Mouse (Mus musculus): ENCODE results near the gene Wdr82.
"Not testable (repeated sequence)": the region's sequence is repeated elsewhere in the genome, so short reads cannot be mapped to it uniquely, and the experiment has no call there.

Wdr82 gene

DNA sequence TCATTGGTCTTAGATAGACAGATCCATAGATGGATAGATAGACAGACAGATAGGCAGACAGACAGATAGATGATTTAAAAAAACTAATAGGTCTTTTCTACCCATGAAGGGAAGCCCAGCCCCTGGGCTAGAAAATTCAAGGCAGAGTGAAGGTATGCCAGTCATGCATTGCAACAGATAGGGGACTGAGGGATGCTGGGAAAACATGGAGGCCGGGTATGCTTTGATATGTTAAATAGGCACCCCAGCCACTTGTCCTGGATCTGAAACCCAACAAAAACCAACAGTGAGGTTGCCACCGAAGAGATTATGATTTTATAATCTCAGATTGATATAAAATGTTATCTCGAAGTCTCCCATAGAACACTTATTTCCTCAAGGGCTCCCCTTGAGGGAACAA lies 3.5 kb upstream of the Wdr82 start:
- no peak for DNase-seq

DNA sequence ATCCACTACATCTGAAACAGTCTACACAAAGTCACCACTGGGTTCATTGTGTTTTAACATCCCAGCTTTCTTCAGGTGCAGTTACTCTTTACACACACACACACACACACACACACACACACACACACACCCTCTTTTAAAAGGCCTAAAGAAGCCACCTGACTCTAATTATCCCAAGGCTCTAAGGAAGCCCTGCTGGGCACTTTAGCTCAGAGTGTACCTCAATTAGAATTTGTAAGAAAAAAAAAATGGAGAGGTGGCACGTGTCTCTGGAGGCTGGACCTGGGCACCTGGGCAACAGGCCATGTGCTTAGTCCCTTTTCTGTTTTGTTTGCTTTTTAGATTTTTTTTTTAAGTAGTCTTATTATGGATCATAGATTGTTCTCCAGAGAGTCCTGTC lies 3.0 kb upstream of the Wdr82 start:
- no peak for DNase-seq

DNA sequence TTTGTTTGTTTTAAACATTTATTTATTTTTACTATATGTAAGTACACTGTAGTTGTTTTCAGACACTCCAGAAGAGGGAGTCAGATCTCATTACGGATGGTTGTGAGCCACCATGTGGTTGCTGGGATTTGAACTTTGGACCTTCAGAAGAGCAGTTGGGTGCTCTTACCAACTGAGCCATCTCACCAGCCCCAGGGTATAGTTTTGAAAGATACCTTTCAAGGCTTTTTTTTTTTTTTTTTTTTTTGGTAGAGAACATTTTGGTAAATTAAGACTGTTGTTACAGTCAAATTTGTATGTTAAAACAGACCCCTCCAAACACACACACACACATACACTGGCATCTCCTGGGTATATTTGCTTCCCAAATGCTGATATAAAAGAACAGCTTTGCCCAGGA lies 1.7 kb upstream of the Wdr82 start:
- not testable (repeated sequence) for DNase-seq

DNA sequence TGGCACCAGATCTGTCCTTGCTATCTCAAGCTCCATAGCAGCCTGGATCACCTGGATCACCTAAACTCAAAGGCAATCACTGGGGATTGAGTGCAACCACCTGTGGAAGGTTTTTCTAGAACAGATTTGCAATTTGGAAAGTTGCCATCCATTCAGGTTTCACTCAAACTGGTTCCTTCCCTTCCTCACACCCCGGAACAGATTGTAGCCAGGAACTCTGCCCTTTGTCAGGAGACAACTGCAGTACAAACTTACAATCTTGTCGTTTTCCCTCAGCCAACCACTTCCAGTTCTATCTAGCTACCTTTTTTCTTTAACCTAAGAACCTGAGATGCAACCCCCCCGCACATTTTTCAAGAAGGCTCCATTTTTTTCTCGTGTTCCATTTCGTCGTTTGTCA lies 811 bp upstream of the Wdr82 start:
- no peak for DNase-seq

DNA sequence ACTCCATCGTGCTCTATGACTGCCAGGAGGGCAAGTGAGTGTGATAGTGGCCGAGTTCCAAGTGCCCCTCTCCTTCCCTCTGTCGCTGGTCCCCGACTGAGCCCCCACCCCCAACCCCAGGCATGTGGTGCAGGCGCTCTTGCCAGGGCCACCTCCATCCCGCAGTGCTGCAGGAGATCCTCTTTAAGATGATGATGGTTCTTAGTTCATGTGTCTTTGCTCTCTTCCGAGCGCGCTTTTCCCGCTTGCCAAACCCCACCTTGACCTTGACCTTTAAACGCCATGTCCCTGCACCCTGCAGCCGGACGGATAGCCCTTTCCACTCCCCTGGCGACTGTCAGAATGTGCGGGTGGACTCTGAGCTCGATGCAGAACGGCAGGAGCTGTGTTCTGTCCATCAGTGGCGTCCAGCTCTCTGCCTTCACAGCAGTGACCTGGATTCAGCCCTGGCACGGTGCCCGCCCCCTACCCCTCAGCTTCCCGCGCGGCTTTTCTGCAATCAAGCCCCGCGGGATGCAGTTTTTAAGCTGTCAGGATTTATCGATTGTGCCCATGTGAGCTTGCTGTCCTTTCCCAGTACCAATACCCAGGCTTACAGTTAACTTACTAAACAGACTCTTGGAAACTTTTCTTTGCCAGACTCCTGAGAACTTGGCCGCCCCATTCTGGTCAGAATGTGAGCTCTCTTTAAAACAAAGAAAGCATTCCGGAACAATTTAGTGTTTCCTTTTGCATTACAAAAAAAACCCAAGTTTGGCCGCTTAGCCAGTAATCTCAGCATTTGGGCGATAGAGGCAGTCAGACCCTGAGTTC lies 824 bp downstream of the Wdr82 start:
- peak; percentile 85 to 91 for DNase-seq

DNA sequence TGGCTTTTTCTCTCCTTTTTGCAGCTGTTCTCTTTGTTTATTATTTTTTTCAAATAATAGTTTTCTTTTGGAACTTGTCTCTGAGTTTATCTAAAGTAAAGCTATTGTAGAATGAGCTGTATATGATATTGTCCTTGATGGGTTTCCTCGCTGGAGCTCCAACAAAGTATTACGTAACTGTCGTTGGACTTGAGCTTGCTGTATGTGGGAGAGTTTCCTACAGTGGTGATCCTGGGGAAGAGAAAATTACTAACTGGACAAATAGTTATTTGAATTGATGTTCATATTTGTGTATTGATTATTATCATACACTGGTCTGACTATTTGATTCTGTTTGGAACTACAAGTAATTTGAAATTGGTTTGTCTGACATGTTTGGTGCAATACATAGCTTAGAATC lies 1.8 kb downstream of the Wdr82 start:
- no peak for DNase-seq

DNA sequence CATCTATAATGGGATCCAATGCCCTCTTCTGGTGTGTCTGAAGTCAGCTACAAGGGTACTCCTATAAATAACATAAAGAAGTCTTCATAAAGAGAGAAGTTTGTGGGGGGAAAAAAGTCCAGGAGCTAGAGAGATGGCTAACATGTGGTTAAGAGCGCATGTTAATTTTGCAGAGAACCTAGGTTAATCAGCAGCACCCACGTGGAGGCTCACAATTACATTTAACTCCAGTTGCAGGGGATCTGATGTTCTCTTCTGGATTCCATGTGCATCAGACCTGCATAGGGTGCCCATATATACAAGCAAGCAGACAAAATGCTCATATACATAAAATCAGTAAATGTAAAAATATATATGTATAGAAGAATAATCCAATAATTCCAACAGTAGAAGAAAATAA lies 2.6 kb downstream of the Wdr82 start:
- DNase-seq: no peak

DNA sequence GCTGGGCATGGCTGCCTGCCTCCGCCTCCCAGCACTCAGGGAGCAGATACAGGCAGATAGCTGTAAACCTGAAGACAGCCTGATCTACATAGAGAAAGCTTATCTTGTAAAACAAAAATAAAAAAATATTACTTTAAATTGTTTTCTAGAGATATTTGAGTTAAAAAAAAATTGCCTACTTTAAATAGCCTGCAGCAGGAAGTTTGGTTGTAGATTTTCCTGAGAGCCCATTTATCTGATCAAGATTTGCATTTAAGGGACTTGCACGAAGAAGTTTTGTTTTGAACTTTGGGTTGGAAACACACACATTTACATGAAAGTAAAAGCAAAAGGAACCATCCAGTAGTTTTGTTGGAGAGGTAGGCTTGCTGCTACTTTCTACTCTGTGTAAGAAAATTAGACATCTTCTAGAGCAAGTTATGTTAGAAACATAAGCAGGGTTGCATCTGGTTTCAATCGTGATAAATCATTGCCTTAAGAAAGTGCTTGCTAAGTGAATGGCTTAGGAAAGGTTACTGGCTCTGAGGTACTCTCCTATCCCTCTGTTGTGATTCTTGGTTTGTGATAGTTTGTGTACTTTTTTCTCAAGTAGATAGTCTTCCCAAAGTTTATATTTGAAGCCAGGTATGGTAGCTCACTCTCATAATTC lies 4.9 kb downstream of the Wdr82 start:
- DNase-seq: no peak

DNA sequence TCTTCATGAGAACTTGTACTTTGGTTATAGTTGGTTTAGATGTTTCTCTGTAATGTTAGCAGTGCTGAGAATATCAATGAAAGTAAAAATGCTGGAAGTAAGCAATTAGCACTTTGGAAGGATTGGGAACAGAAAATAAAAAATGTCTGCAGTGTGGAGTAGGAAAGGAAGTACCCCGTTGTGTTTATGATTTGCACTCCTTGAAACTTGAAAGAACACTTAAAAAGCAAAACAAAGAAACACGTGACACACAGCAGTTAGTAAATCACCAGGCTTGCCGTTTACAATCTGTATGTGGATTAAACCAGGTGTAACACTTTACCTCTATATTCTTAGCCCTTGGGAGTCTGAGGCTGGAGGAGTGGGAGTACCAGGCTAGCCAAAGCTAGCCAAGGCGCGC lies 6.0 kb downstream of the Wdr82 start:
- no peak for DNase-seq

DNA sequence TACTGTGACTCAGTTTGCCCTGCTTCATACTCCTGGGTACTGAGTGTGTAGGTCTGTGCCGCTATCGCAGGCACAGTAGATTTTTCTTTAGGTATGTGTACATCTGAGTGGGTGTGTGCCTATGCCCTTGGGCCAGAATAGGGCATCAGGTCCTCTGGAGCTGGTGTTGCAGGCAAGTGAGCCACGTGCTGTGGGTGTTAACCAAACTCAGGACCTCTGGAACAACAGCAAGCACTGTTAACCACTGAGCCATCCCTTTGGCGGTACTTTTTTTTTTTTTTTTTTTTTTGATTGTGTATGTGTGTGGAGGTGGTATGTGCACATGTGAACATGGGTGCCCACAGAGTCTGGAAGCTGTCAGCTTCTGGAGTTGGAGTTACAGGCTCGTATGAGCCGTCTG lies 7.1 kb downstream of the Wdr82 start:
- no peak for DNase-seq

DNA sequence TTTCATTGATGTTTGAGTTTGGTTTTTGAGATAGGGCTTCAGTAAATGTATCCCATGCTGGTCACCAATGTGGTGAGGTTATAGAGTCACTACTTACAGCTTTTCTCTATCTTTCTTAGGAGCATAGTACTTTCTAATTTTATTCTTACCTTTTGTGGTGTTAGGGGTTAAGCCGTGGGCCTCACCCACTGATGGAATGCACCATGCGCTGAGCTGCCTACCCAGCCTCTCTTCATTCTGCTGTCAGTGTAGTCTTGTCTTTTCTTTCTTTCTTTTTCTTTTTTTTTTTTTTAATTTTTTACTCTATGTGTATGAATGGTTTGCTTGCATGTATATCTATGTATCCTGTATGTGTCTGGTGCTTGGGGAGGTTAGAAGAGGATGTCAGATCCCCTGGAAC lies 8.7 kb downstream of the Wdr82 start:
- no peak for DNase-seq

DNA sequence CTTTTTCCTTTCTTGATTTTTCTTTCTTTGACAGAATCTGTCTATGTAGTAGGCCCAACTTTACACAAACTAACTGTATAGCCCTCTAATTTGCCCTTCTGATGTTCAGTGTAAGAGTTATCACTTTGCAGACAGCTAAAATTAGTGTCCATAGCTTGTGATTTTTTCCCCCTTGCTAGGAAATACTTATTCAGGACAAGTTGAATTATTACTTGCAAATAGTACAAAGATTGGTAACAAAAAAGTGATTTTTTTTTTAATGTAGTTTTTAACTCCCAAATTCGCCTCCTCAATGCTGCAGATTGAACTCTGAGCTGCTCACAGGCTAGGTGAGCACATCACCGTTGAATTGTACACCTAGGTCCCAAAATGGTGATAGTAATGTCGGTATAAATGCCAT lies 9.2 kb downstream of the Wdr82 start:
- no peak for DNase-seq

DNA sequence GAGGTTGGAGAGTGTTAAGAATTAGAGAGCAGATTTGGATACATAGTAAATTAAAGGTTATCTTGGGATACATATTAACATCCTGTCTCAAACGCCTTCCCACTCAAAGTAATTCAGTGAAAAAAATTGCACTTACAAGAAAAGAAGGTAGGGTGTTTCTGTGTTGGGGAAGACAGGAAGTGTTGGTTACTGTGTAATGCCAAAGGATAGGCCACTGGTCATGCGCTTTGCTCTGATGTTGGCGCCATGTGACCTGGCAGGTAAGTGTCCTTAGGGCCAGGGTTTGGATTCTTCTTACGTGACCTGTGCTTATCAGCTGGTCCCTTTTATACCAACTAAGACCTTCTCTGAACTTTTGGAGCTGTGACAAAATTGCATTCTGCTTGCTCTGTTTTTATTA lies 11.4 kb downstream of the Wdr82 start:
- DNase-seq: no peak

DNA sequence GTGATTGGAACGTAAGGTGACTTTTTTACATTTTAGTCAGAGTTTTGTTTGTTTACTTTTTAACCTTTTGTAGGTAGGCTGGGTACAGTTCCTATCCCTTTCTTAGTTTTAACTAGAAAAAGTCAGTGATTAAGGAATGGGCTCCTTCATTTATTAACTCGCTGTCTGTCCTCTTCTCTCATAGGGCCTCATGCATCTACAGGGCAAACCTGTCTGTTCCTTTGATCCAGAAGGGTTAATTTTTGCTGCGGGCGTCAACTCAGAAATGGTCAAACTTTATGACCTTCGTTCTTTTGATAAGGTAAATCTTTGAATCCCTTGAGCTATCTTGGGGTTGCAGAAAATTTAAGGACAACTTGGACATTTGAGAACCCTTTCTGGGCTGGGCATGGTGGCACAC lies 13.3 kb downstream of the Wdr82 start:
- DNase-seq: no peak

DNA sequence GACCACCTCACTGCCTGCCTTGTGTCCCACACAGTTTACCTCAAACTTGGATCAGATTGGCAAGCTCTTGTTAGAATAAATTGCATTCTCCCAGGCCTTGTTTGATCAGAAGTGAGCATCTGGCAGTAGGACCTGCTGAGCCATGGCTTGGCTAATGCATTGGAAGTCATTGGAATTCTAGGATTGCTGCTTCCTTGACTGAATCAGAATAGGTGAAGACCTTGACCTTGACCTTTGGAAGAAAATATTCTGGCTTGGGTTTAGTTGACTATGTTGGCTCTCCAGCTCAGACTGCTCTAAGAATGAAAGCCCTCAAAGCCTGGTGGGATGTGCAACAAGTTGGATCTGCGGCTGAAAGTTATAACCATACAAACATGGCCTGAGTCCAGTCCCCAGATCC lies 20.6 kb downstream of the Wdr82 start:
- DNase-seq: no peak

DNA sequence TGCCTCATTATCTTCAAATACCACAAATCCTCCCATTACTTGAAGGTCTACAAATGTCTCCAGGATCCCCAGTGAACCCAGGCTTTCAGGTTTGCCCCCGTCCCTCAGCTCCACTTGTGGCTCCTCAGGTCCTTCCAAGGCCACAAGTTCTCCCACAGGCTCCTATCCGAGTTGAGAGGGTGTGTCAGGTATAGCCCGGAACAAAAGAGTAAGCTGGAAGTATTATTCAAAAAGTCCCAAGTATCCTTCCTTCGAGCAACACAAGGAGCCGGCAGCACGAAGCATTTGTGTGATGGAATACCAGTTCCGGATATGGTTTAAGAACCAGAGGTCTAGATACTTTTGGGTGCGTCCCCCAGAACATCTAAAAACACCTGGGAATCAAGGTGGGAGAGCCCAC lies 21.3 kb downstream of the Wdr82 start:
- DNase-seq: no peak

DNA sequence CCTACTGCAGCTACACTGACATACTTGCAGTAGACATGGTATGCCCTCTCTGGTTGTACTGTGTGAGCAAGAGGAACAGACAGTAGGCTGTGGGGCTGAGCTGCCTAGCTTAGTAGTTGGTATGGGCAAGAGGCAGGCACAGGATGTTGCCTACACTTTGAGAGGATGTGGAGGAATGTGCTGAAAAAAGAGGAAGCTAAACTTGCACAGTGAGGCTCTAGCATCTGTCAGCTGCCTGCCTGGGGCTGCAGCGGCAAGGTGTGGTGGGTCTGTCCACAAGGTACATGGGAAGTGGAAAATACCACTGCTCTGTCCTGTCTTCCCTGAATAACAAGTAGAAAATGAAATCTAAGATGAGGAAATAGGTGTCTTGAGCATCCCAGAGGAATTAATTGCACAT lies 22.3 kb downstream of the Wdr82 start:
- DNase-seq: no peak

DNA sequence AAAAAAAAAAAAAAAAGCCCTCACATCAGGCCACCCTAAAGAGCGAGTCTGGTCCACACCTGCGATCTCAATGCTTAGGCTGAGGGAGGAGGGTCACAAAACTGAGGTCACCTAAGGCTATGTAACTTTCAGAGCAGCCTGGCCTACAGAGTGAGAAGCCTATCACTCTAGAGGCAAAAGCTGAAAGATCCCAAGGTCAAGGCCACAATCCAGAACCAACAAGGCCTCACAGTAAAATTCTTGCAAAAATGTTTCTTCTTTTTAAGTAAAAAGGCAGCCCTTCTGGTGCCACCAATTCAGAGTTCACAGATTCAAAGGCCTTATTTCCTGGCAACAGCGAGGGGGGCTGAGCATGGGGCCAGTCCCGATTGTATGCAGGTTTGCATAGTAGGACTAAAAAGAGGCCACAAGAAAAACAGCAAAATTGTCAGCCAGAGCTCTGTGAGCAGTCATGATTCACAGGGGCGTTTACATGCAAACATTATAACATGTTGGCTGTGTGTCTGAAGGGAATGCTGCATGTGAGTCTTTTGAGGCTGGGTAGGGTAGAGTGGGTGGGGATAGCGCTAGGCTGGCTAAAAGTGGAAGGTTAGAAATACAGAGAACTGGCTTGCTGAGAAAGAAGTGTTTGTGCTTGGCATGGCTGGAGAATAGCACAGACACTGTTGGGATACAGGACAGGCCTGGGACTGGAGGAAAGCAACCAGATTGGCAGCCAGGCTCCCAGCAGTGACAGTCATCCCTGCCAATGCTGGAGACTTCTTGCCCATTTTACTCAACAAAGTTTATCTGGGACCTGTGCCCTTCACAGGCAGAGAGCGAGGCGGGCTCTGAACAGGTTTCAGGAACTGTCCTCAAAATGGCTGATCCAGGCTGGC lies 23.4 kb downstream of the Wdr82 start:
- peak; percentile 68 to 75 for DNase-seq

DNA sequence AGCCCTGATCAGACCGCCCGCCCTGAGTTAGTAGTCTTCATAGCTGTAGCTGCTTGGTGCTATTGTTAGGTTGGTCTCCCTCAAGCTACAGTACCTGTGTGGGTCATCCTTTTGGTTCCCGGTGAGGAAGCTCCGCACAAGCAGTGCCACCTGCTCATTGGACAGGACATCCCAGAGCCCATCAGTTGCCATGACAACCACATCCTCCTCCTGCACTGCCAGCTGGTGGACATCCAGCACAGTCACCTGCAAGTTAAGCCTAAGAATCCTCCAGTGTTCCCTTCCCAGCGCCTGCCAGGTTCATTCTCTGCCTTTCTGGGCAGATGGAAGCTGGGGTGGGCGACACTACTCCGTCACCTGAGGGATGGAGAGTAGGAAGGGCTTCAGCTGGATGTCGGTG lies 25.0 kb downstream of the Wdr82 start:
- peak; percentile 77 to 87 for DNase-seq

DNA sequence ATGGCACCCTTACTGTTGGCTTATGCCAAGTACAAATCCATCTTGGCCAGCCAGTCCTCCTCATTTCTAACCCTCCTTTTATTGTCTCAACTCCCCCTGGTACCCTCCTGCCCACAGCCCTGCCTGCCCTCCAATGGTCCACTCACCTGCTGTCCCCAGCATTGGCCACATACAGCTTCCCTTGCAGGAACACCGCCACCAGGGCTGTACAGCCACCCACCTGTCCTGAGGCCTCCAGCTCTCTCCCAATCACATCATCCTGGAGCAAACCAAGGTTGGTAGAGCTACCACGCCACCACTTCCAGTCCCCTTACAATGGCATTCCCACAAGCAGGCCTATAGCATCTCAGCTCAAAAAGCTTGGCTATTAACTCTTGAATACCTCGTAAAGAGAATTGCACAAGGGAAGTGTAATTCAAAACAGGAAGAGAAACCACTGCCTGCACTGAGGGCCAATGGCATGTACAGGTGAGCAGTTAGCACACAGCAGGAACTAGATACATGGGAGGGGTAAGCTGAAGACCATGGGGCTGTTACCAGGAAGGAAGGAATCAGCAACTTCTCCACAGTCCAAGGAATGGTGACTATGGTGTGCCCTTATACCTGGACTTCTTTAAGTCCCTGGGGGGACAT lies 26.5 kb downstream of the Wdr82 start:
- DNase-seq: no peak

DNA sequence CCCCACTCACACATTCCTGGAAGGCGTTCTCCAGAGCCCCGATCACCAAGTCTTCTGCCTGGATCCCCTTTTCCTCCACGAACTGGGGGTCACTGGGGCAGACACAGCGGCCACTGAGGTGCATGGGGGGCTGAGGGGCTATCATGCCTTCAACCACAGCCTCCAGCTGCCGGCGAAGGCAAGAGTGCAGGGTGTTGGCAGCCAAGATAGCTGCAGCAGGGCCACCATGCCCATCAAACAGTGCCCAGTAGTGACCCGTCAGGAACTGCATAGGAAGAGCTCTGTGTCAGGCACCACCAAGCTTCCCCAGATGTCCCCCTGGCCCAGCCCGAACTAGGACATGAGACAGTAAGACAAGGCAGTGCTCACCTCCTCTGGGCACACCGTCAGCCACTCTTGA lies 27.0 kb downstream of the Wdr82 start:
- DNase-seq: no peak

DNA sequence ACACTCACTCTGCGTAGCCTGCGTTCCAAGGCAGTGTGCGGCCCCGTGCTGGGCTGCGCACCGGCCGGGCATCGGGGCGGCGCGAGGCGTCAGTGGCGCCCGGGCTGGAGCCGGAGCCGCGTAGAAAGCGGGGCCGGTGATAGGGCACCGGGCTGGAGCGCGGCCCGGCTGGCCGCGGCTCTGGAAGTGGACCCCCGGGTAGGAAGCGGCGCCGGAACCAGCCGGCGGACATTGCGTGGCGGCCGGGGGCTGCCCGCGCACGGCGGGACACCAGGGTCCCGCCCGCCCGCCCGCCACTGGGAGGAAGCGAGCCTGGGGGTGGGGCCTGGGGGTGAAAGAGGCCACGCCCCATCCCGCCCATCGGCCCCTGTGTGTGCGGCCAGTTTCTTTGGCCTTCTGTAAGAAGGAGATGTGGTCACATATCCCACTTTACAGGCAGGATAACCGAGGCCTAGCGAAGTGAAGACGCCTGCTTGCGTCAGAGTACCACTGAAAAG lies 28.3 kb downstream of the Wdr82 start:
- peak; percentile 54 to 69 for DNase-seq

Measured in cerebellum, adult 18-20 months (tissue).